Mouse (Mus musculus) embryonic facial prominence, embryonic 14.5 days (tissue): ENCODE data around the gene Zscan29. TPM values are rescaled to one million over a fixed set of nuclear protein-coding genes. Genes with fewer than 3 reads are reported as not detected.

Source experiments
- ATAC-seq: fragments of 200-750 bp; cut with Nextera tagmentation; 2 replicates; pipeline ENCODE4 v1.8.0; 2017; ENCODE audit warnings: low read depth, moderate number of reproducible peaks, moderate TSS enrichment
- DNase-seq: peaks from one replicate; pipeline ENCODE4 v3.0.0-alpha.2; 2015; ENCODE audit warnings: low spot score
- H3K27ac ChIP-seq: fragments of 300-500 bp; sonication (generic); replicated peaks from 2 replicates; pipeline ENCODE4 v1.5.1; 2014; ENCODE audit warnings: low read depth, mild to moderate bottlenecking, low read length, moderate library complexity
- H3K27me3 ChIP-seq: fragments of 300-500 bp; sonication (generic); replicated peaks from 2 replicates; pipeline ENCODE4 v1.6.1; 2014; ENCODE audit warnings: low read length; ENCODE audit not compliant: control insufficient read depth, insufficient read depth
- H3K36me3 ChIP-seq: fragments of 300-500 bp; sonication (generic); 2 replicates; pipeline ENCODE4 v1.6.1; 2014; ENCODE audit warnings: low read length, mixed read lengths; ENCODE audit not compliant: control insufficient read depth, insufficient read depth
- H3K4me1 ChIP-seq: fragments of 300-500 bp; sonication (generic); 2 replicates; pipeline ENCODE4 v1.6.1; 2014; ENCODE audit warnings: antibody characterized with exemption, low read length; ENCODE audit not compliant: control insufficient read depth, insufficient read depth
- H3K4me2 ChIP-seq: fragments of 300-500 bp; sonication (generic); 2 replicates; pipeline ENCODE4 v1.6.1; 2014; ENCODE audit warnings: low read depth, mild to moderate bottlenecking, low read length, moderate library complexity, mixed read lengths
- H3K4me3 ChIP-seq: fragments of 300-500 bp; sonication (generic); 2 replicates; pipeline ENCODE4 v1.5.1; 2014; ENCODE audit warnings: low read depth, mild to moderate bottlenecking, low read length
- H3K9ac ChIP-seq: fragments of 300-500 bp; sonication (generic); 2 replicates; pipeline ENCODE4 v1.6.1; 2014; ENCODE audit warnings: low read depth, mild to moderate bottlenecking, low read length, moderate library complexity, mixed read lengths
- H3K9me3 ChIP-seq: fragments of 300-500 bp; sonication (generic); 2 replicates; pipeline ENCODE4 v1.6.1; 2016; ENCODE audit warnings: low read length; ENCODE audit not compliant: control insufficient read depth
- WGBS: fragments of 180-500 bp; shearing (Covaris S2); extraction: QIAGEN DNeasy Blood & Tissue Kit; methylation state at CpG from one replicate; pipeline ENCODE4 v1.1.7; 2014; 5-methylcytosine and 5-hydroxymethylcytosine counted together
- polyA plus RNA-seq: library from polyadenylated mRNA; unstranded; fragments of >200 nt; fragmentation: Nextera tagmentation; extraction: Ambion mirVana; gene quantifications from 2 replicates; pipeline ENCODE4 v1.2.1, GENCODE M21; 2014

The Zscan29 gene
- polyA plus RNA-seq, 1 experiment from 2014 or later, result 7.3 TPM

- DNase-seq, result no peak
- WGBS, result 83% methylated on average over 5 of the region's 5 CpGs
Observed at GRCm38 (mm10) chr2:121183431-121183830, 12.5 kb upstream of the Zscan29 start.

GRCm38 (mm10) chr2:121178828-121179479 is 8.0 kb upstream of the Zscan29 start:
- no peak overlapping the region for H3K27ac ChIP-seq
- no peak overlapping the region for H3K4me2 ChIP-seq
- WGBS, result 91% methylated on average over 3 of the region's 3 CpGs
- no peak for ATAC-seq
- peaks cover 80% of the 10 kb centered on the region for H3K36me3 ChIP-seq
- H3K4me1 ChIP-seq, result no peaks in the 10 kb centered on the region
- H3K9ac ChIP-seq, result no peak overlapping the region
- DNase-seq, result no peak
- no peaks in the 10 kb centered on the region for H3K27me3 ChIP-seq
- no peak overlapping the region for H3K4me3 ChIP-seq
- no peaks in the 10 kb centered on the region for H3K9me3 ChIP-seq

More at GRCm38 (mm10) chr2:121183431-121183830, 12.5 kb upstream of the Zscan29 start:
- Histone ChIP-seq H3K27me3 (no peaks in the 10 kb centered on the region), H3K4me2 (no peak overlapping the region), H3K27ac (no peak overlapping the region), H3K4me3 (no peak overlapping the region), H3K36me3 (peaks cover 78% of the 10 kb centered on the region), H3K9ac (no peak overlapping the region), H3K4me1 (no peaks in the 10 kb centered on the region), H3K9me3 (no peaks in the 10 kb centered on the region)
- ATAC-seq, result no peak

DNA sequence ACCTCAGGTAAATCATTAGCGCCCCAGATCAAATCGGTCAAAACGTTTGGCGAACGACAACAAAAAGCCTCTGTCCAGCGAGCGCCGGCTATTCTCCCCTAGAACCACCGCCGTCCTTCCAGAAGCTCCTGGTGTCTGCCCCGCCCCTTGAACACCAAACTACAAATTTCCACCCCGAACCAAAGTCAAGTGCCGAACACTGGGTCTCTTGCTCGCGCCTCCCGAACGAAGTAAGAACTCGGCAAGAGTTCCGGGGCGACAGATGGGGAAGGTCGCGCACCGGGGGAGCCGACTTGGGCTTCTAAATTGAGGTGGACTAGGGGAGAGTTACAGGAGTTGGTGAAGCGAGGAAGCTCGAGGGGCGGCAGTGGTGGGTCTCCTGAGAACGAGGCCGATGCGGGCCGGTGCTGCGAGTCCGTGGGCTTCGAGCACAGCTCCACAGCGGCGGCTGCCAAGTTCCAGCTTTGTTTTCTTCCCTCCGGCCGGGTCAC is 399 bp downstream of the Zscan29 start, which contains the start of gene Tubgcp4:
Tubgcp4 (plus strand) TSS at position 174 of the 491 bp plus-strand sequence.
- Histone ChIP-seq H3K4me2 (peak within 1 kb of the TSS; percentile 78), H3K4me3 (peak within 1 kb of the TSS; percentile 87), H3K27ac (peak within 1 kb of the TSS; percentile 81), H3K9ac (peak within 1 kb of the TSS; percentile 86), H3K36me3 (peaks cover 36% of the 10 kb centered on the region), H3K4me1 (peaks cover 19% of the 10 kb centered on the region), H3K27me3 (no peaks in the 10 kb centered on the region), H3K9me3 (no peaks in the 10 kb centered on the region)
- DNase-seq, result peak; percentile 44
- under 1% methylated on average over 34 of the region's 38 CpGs for WGBS
- peak; percentile 43 for ATAC-seq

DNA sequence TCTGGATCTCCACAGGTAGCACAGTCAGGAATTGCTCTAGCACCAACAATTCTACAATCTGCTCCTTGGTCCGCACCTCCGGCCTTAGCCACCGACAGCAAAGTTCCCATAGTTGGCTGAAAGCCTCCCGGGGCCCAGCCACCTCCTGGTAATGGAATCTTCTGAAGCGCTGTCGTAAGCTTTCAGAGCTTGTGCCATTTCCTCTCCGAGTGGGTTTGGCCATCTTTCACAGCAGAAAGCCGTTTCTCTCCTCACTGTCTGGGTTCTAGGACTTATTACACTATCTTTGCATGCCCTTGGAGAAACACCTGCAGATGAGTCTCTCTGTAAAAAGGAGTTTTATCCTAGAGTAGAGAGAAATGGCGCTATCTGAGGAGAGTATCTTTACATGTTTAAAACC is 1.0 kb downstream of the Zscan29 start:
- no peak overlapping the region for H3K27ac ChIP-seq
- H3K4me1 ChIP-seq, result peaks cover 19% of the 10 kb centered on the region
- 5% methylated on average over 9 of the region's 9 CpGs for WGBS
- H3K9me3 ChIP-seq, result no peaks in the 10 kb centered on the region
- no peaks in the 10 kb centered on the region for H3K27me3 ChIP-seq
- H3K36me3 ChIP-seq, result peaks cover 34% of the 10 kb centered on the region
- ATAC-seq (no peak), DNase-seq (peak; percentile 17)
- peak overlapping the region; percentile 86 for H3K9ac ChIP-seq
- H3K4me3 ChIP-seq, result peak overlapping the region; percentile 87
- peak overlapping the region; percentile 78 for H3K4me2 ChIP-seq

GRCm38 (mm10) chr2:121169173-121169572 is 1.8 kb downstream of the Zscan29 start:
- peak overlapping the region; percentile 86 for H3K9ac ChIP-seq
- no peaks in the 10 kb centered on the region for H3K9me3 ChIP-seq
- ATAC-seq, result no peak
- no peak overlapping the region for H3K27ac ChIP-seq
- 46% methylated on average over 4 of the region's 4 CpGs for WGBS
- no peaks in the 10 kb centered on the region for H3K27me3 ChIP-seq
- peaks cover 19% of the 10 kb centered on the region for H3K4me1 ChIP-seq
- DNase-seq, result no peak
- H3K4me2 ChIP-seq, result peak overlapping the region; percentile 78
- peak overlapping the region; percentile 87 for H3K4me3 ChIP-seq
- H3K36me3 ChIP-seq, result peaks cover 34% of the 10 kb centered on the region

DNA sequence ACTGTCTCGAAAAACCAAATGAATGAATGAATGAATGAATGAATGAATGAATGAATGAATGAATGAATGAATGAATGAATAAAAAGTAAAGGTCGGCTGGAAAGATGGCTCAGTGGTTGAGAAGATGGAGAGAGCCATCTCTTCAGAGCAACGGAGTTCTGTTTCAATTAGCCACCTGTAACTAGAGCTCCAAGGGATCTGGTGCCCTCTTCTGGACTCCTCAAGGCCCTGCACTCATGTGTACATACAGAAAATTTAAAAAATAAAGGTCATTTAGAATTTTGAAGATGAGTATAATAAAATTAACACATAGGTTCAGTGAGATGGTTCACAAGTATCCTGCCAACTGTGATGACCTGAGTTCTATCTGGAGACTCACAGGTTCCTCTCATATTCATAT is 17.8 kb downstream of the Zscan29 start:
- Histone ChIP-seq H3K27me3 (no peaks in the 10 kb centered on the region), H3K36me3 (peaks cover 55% of the 10 kb centered on the region), H3K9ac (no peak overlapping the region), H3K4me1 (no peaks in the 10 kb centered on the region), H3K4me2 (no peak overlapping the region), H3K9me3 (no peaks in the 10 kb centered on the region), H3K4me3 (no peak overlapping the region), H3K27ac (no peak overlapping the region)
- no peak for ATAC-seq
- DNase-seq, result no peak
- WGBS, result 89% methylated on average over 3 of the region's 3 CpGs

DNA sequence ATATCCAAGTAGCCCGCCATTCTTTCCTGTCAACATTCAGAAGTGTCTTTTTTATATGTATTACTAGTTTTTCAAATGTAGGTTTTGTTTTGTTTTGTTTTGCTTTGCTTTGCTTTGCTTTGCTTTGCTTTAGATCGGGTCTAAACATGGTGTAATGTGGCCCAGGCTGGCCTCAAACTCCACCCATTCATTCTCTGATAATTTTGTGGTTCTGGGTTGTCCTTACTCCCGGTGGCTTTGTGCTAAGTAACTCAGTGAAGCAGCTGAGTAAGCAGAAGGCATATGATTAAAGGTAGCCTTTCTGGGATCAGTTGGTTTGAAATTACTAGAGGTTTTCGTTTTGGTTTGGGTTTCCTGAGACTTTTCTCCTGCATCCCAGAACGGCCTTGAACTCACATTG is 21.2 kb downstream of the Zscan29 start:
- WGBS, result 78% methylated on average over 5 of the region's 5 CpGs
- no peak overlapping the region for H3K4me2 ChIP-seq
- no peak overlapping the region for H3K27ac ChIP-seq
- ATAC-seq (no peak), DNase-seq (no peak)
- no peak overlapping the region for H3K9ac ChIP-seq
- no peaks in the 10 kb centered on the region for H3K4me1 ChIP-seq
- H3K4me3 ChIP-seq, result no peak overlapping the region
- H3K9me3 ChIP-seq, result no peaks in the 10 kb centered on the region
- H3K27me3 ChIP-seq, result no peaks in the 10 kb centered on the region
- peaks cover 56% of the 10 kb centered on the region for H3K36me3 ChIP-seq

DNA sequence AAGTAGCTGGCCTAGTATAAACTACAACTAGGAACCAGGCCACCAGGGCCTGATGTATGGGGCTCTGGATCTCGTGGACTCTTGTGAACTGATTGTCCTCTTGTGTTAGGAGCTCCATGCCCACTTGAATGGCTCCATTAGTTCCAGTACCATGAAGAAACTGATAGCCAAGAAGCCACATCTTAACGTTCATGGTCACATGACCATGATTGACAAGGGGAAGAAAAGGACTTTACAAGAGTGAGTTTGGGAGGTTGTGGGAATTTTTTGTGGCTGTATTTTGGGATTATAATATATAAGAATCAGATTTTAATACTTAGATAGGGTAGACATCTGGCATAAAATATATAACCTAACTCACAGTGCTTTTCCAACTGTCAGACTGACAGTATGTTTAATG is 28.5 kb downstream of the Zscan29 start:
- WGBS, result 74% methylated on average over 2 of the region's 2 CpGs
- Histone ChIP-seq H3K9me3 (0 out of 2 replicates have a peak, but pooled peaks cover 8% of the 10 kb centered on the region), H3K4me1 (peaks cover 14% of the 10 kb centered on the region), H3K36me3 (peaks cover 46% of the 10 kb centered on the region), H3K4me3 (no peak overlapping the region), H3K9ac (no peak overlapping the region), H3K27ac (no peak overlapping the region), H3K4me2 (no peak overlapping the region), H3K27me3 (no peaks in the 10 kb centered on the region)
- DNase-seq (no peak), ATAC-seq (no peak)
